Mouse (Mus musculus): ENCODE results near the gene Znhit1.

The Znhit1 gene

GRCm38 (mm10) chr5:136987934-136988271, at the start of gene Znhit1:
Znhit1 (minus strand) TSS chr5:136988021.
- no peak for DNase-seq (ENCODE audit: low read depth, low spot score)

- DNase-seq (ENCODE audit: low read depth, low spot score) = no peak
Observed at GRCm38 (mm10) chr5:137036211-137036610, 48.4 kb upstream of the Znhit1 start.

GRCm38 (mm10) chr5:137032641-137033074, 44.8 kb upstream of the Znhit1 start:
- DNase-seq (ENCODE audit: low read depth, low spot score) = peak; percentile 97

GRCm38 (mm10) chr5:137032033-137032421, 44.2 kb upstream of the Znhit1 start:
- no peak for DNase-seq (ENCODE audit: low read depth, low spot score)

- DNase-seq (ENCODE audit: low read depth, low spot score) = peak; percentile 57
Observed at GRCm38 (mm10) chr5:137031076-137032032, 43.5 kb upstream of the Znhit1 start.

- no peak for DNase-seq (ENCODE audit: low read depth, low spot score)
Observed at GRCm38 (mm10) chr5:137030416-137030810, 42.6 kb upstream of the Znhit1 start.

GRCm38 (mm10) chr5:137029643-137030415, 42.0 kb upstream of the Znhit1 start:
- peak; percentile 98 for DNase-seq (ENCODE audit: low read depth, low spot score)

- DNase-seq (ENCODE audit: low read depth, low spot score) = no peak
Observed at GRCm38 (mm10) chr5:137029273-137029585, 41.4 kb upstream of the Znhit1 start.

GRCm38 (mm10) chr5:137028561-137029272, 40.9 kb upstream of the Znhit1 start:
- no peak for DNase-seq (ENCODE audit: low read depth, low spot score)

GRCm38 (mm10) chr5:137026092-137026491, 38.3 kb upstream of the Znhit1 start, which contains the start of gene Vgf:
Vgf (plus strand) TSS chr5:137026392.
- DNase-seq (ENCODE audit: low read depth, low spot score) = no peak

GRCm38 (mm10) chr5:137025132-137025531, 37.3 kb upstream of the Znhit1 start:
- peak; percentile 90 for DNase-seq (ENCODE audit: low read depth, low spot score)

- no peak for DNase-seq (ENCODE audit: low read depth, low spot score)
Observed at GRCm38 (mm10) chr5:137024318-137024717, 36.5 kb upstream of the Znhit1 start.

GRCm38 (mm10) chr5:137015913-137016312, 28.1 kb upstream of the Znhit1 start:
- no peak for DNase-seq (ENCODE audit: low read depth, low spot score)

- no peak for DNase-seq (ENCODE audit: low read depth, low spot score)
Observed at GRCm38 (mm10) chr5:137012401-137012950, 24.7 kb upstream of the Znhit1 start.

- DNase-seq (ENCODE audit: low read depth, low spot score) = peak; percentile 83
Observed at GRCm38 (mm10) chr5:137009988-137010387, 22.2 kb upstream of the Znhit1 start.

GRCm38 (mm10) chr5:137007276-137007675, 19.5 kb upstream of the Znhit1 start:
- DNase-seq (ENCODE audit: low read depth, low spot score) = no peak

- DNase-seq (ENCODE audit: low read depth, low spot score) = peak; percentile 76
Observed at GRCm38 (mm10) chr5:137000612-137001011, 12.8 kb upstream of the Znhit1 start.

- no peak for DNase-seq (ENCODE audit: low read depth, low spot score)
Observed at GRCm38 (mm10) chr5:136999449-136999848, 11.6 kb upstream of the Znhit1 start.

GRCm38 (mm10) chr5:136989801-136990200, 2.0 kb upstream of the Znhit1 start:
- DNase-seq (ENCODE audit: low read depth, low spot score) = no peak

GRCm38 (mm10) chr5:136988420-136988819, 599 bp upstream of the Znhit1 start:
- DNase-seq (ENCODE audit: low read depth, low spot score) = no peak

- DNase-seq (ENCODE audit: low read depth, low spot score) = peak; percentile 77
Observed at GRCm38 (mm10) chr5:136987138-136987933, 485 bp downstream of the Znhit1 start.

Data from ZHBTc4 (cell line).